Mouse (Mus musculus) cortical plate, adult 2 months (tissue): ENCODE results near the gene Cdk5rap3.

Experiments used
- CTCF ChIP-seq: fragments of 200-500 bp; IDR thresholded peaks from 2 replicates; pipeline ENCODE4 v1.5.1; 2011; ENCODE audit warnings: mild to moderate bottlenecking, control low read depth, low read length; ENCODE audit not compliant: insufficient read depth; ENCODE audit errors: extremely low read depth
- POLR2A ChIP-seq: fragments of 200-500 bp; IDR thresholded peaks from 2 replicates; pipeline ENCODE4 v1.6.1; 2011; ENCODE audit warnings: mild to moderate bottlenecking, low read length, control low read depth; ENCODE audit not compliant: insufficient read depth; ENCODE audit errors: extremely low read depth

DNA sequence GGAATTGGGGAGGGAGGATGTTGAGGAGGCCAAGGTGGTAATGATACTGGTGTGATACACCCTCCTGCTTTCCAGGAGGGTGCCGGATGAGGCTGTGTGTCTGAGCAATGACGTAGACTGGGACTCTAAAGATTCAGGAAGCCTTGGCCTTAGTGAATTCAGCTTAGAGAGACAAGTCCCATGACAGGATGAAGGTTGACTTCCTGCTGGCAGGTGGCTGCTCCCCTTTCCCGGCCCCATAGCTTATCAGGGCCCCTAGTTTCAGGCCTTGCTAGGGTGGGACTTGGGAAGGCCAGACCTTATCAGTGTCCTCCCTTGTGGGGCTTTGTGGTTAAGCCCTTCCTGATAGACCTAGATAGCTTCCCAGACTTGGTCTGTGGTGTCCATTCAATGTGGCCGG lies 31.6 kb upstream of the Cdk5rap3 start:
- no peak for TF ChIP-seq POLR2A
- TF ChIP-seq CTCF: no peak
